Mouse (Mus musculus): Measurements from ENCODE around the gene Qrich2.

DNA sequence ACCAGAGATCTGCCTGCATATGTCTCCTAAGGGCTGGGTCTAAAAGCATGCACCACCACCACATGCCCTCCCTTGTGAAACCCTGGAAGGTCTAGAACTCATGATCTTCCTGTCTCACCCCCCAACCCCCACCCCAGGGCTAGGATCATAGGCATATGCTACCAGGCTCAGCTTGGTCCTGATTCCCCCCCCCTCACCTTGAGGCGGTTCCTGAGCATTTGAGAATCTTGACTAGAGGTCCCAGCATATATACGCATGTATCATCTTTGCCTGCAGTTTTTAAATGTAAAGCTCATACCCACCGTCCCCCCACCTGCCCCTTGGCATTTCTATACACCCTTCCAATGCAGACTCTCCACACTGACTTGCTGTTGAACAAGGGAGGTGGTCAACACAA lies 69.1 kb downstream of the Qrich2 start:
- TF ChIP-seq CTCF (IDR thresholded peaks at IDR 0.05; ENCODE audit: control insufficient read depth, insufficient read depth, low read length) (no peak), POLR2A (IDR thresholded peaks at IDR 0.05; ENCODE audit: borderline replicate concordance, control insufficient read depth, low read depth, low read length) (no peak)

All from bone marrow, adult 2 months (tissue).